Mouse (Mus musculus) spleen, adult 2 months (tissue): ENCODE measurements at regions not wholly inside any gene's neighbourhood (a gene's known extent, or its start where the extent isn't known, plus 50 kb on each side); places are given as distances from the start of the nearest gene placed in this dataset.

Experiments
- DNase-seq, 2 experiments: peaks; one replicate each; pipeline versions ENCODE4 v3.0.0 to v3.0.0-alpha.2; 2012 to 2021; ENCODE audit warnings: low spot score in 2 of 2, low read depth in 1 of 2
- H3K27ac ChIP-seq: fragments of 200-500 bp; 2 replicates; pipeline ENCODE4 v1.5.1; 2012; ENCODE audit warnings: low read length, inconsistent platforms; ENCODE audit not compliant: insufficient read depth
- H3K27me3 ChIP-seq: fragments of 200-500 bp; 2 replicates; pipeline ENCODE4 v1.6.1; 2012; ENCODE audit warnings: mild to moderate bottlenecking, moderate library complexity, low read length, inconsistent platforms; ENCODE audit not compliant: control insufficient read depth, insufficient read depth
- H3K36me3 ChIP-seq: fragments of 200-500 bp; 2 replicates; pipeline ENCODE4 v1.6.1; 2012; ENCODE audit warnings: mild to moderate bottlenecking, low read length, inconsistent platforms; ENCODE audit not compliant: control insufficient read depth, insufficient read depth
- H3K4me1 ChIP-seq: fragments of 200-500 bp; 2 replicates; pipeline ENCODE4 v1.6.1; 2011; ENCODE audit warnings: inconsistent platforms; ENCODE audit not compliant: control insufficient read depth, insufficient read depth, insufficient read length
- H3K4me3 ChIP-seq: fragments of 200-500 bp; 2 replicates; pipeline ENCODE4 v1.5.1; 2011; ENCODE audit warnings: mild to moderate bottlenecking, inconsistent platforms; ENCODE audit not compliant: insufficient read depth, insufficient read length; ENCODE audit errors: extremely low read depth
- CTCF ChIP-seq: fragments of 200-500 bp; IDR thresholded peaks from 2 replicates; pipeline ENCODE4 v1.5.1; 2011; ENCODE audit warnings: mild to moderate bottlenecking, inconsistent platforms; ENCODE audit not compliant: insufficient read depth, insufficient read length, insufficient replicate concordance; ENCODE audit errors: extremely low read depth
- POLR2A ChIP-seq: fragments of 200-500 bp; IDR thresholded peaks from 2 replicates; pipeline ENCODE4 v1.6.1; 2011; ENCODE audit warnings: low read depth, low read length, inconsistent platforms
- WGBS: fragments of 180-500 bp; shearing (Covaris S2); methylation state at CpG from one replicate; pipeline ENCODE4 v1.1.7; 2018; 5-methylcytosine and 5-hydroxymethylcytosine counted together

- WGBS: 7% methylated on average over 5 of the region's 5 CpGs
- DNase-seq: peak; percentile 33 to 59
- H3K4me3 ChIP-seq: no peak overlapping the region
- H3K4me1 ChIP-seq: peaks cover 22% of the 10 kb centered on the region
- H3K36me3 ChIP-seq: no peaks in the 10 kb centered on the region
- H3K27me3 ChIP-seq: no peaks in the 10 kb centered on the region
- peak; percentile 26; the same call in 1 of the 2 replicates for TF ChIP-seq POLR2A
- no peak for TF ChIP-seq CTCF
- peak overlapping the region; percentile 89 for H3K27ac ChIP-seq
These were observed 399.0 kb downstream of the Atp23 start for GRCm38 (mm10) chr10:126502013-126502688.

- WGBS: 33% methylated on average over 6 of the region's 6 CpGs
- Histone ChIP-seq H3K4me3 (no peak overlapping the region), H3K36me3 (no peaks in the 10 kb centered on the region), H3K27ac (peak overlapping the region; percentile 68), H3K27me3 (no peaks in the 10 kb centered on the region), H3K4me1 (peaks cover 19% of the 10 kb centered on the region)
- peak; percentile 19 to 51 for DNase-seq
- TF ChIP-seq CTCF (no peak), POLR2A (no peak)
These were observed 402.4 kb downstream of the Atp23 start for GRCm38 (mm10) chr10:126498726-126499125.

- no peak for TF ChIP-seq CTCF
- TF ChIP-seq POLR2A: no peak
- Histone ChIP-seq H3K4me1 (peaks cover 10% of the 10 kb centered on the region; the same call in 1 of the 2 replicates), H3K27ac (no peak overlapping the region), H3K4me3 (no peak overlapping the region), H3K36me3 (no peaks in the 10 kb centered on the region), H3K27me3 (no peaks in the 10 kb centered on the region)
- no peak for DNase-seq
- 51% methylated on average over 6 of the region's 6 CpGs for WGBS
These were observed 407.4 kb downstream of the Atp23 start for GRCm38 (mm10) chr10:126493734-126494133.

- Histone ChIP-seq H3K27me3 (no peaks in the 10 kb centered on the region), H3K27ac (no peak overlapping the region), H3K4me1 (peaks cover 4% of the 10 kb centered on the region; the same call in 1 of the 2 replicates), H3K36me3 (no peaks in the 10 kb centered on the region), H3K4me3 (no peak overlapping the region)
- peak in 1 of 2 experiments; percentile 7 for DNase-seq
- TF ChIP-seq CTCF (no peak), POLR2A (no peak)
- WGBS: 41% methylated on average over 6 of the region's 6 CpGs
These were observed 408.9 kb downstream of the Atp23 start for GRCm38 (mm10) chr10:126492211-126492610.

- 90% methylated on average over 7 of the region's 7 CpGs for WGBS
- no peak for TF ChIP-seq POLR2A
- no peak for TF ChIP-seq CTCF
- Histone ChIP-seq H3K36me3 (no peaks in the 10 kb centered on the region), H3K4me1 (no peaks in the 10 kb centered on the region), H3K4me3 (no peak overlapping the region), H3K27me3 (no peaks in the 10 kb centered on the region), H3K27ac (no peak overlapping the region)
- DNase-seq: no peak
These were observed 416.0 kb downstream of the Atp23 start for GRCm38 (mm10) chr10:126485129-126485528.

- no peak overlapping the region for H3K4me3 ChIP-seq
- H3K36me3 ChIP-seq: no peaks in the 10 kb centered on the region
- 88% methylated on average over 2 of the region's 2 CpGs for WGBS
- H3K4me1 ChIP-seq: no peaks in the 10 kb centered on the region
- no peak for DNase-seq
- no peak for TF ChIP-seq CTCF
- TF ChIP-seq POLR2A: no peak
- H3K27ac ChIP-seq: no peak overlapping the region
- no peaks in the 10 kb centered on the region for H3K27me3 ChIP-seq
These were observed 417.7 kb downstream of the Atp23 start for GRCm38 (mm10) chr10:126483479-126483878.

- no peak for DNase-seq
- H3K4me3 ChIP-seq: no peak overlapping the region
- H3K4me1 ChIP-seq: no peaks in the 10 kb centered on the region
- H3K27me3 ChIP-seq: no peaks in the 10 kb centered on the region
- H3K36me3 ChIP-seq: no peaks in the 10 kb centered on the region
- TF ChIP-seq POLR2A (no peak), CTCF (no peak)
- no peak overlapping the region for H3K27ac ChIP-seq
These were observed 420.8 kb downstream of the Atp23 start for GRCm38 (mm10) chr10:126480382-126480781.
